Comparison of ENCODE assay signal across 24 mouse cellular contexts in the genomic region with DNA sequence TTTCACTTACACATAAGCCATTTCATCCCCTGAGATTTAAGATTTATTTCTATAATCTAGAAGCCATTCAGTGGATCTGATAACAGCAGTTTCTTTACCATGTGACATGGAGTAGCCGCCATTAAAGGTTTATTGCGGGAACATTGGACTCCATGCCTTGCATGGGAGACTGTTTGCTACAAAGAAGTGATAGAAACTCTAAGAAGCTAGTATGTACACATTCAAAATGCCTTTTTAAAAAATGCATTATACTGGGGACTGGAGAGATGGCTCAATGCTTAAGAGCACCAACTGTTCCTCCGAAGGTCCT. TPM values are rescaled to one million over a fixed set of nuclear protein-coding genes. Genes with fewer than 3 reads are reported as not detected.
"Had no signal": no experiment of that assay in that cellular context is flagged by ENCODE, and none has a peak within 500 bp of the region (broad histone marks: within the 10 kb centered on the region; RNA-seq: fewer than 3 reads in every experiment).

No protein-coding gene starts in this region.

- H3K9me3 ChIP-seq: heart, embryonic 10.5 days; heart, embryonic 12.5 days; hindbrain, embryonic 10.5 days; hindbrain, embryonic 12.5 days; limb, embryonic 10.5 days; limb, embryonic 12.5 days; liver, embryonic 13.5 days had no signal

- H3K9ac ChIP-seq: forebrain, postnatal 0 days; heart, embryonic 12.5 days; hindbrain, embryonic 12.5 days; hindbrain, embryonic 14.5 days; limb, embryonic 12.5 days; liver, embryonic 13.5 days had no signal

- H3K27ac ChIP-seq: heart, embryonic 10.5 days; hindbrain, embryonic 10.5 days; hindbrain, embryonic 12.5 days; hindbrain, embryonic 14.5 days; kidney, postnatal 0 days; layer of hippocampus, adult 2 months; left cerebral cortex, adult 2 months; limb, embryonic 10.5 days; limb, embryonic 12.5 days; liver, embryonic 13.5 days had no signal

- H3K4me1 ChIP-seq: liver, embryonic 13.5 days had no signal

- H3K4me3 ChIP-seq: heart, embryonic 10.5 days; heart, embryonic 12.5 days; hindbrain, embryonic 10.5 days; hindbrain, embryonic 12.5 days; layer of hippocampus, adult 2 months; left cerebral cortex, adult 2 months; limb, embryonic 10.5 days; limb, embryonic 12.5 days; liver, embryonic 13.5 days had no signal

- H3K27me3 ChIP-seq: heart, embryonic 12.5 days; hindbrain, embryonic 12.5 days; limb, embryonic 12.5 days had no signal

- ATAC-seq: hindbrain, embryonic 16.5 days; inflammation-experienced regulatory T-cells, adult 6 months had no signal

- H3K36me3 ChIP-seq: heart, embryonic 10.5 days; heart, embryonic 12.5 days; hindbrain, embryonic 10.5 days; hindbrain, embryonic 12.5 days; limb, embryonic 10.5 days; limb, embryonic 12.5 days; liver, embryonic 13.5 days had no signal

- H3K4me2 ChIP-seq: heart, embryonic 12.5 days; hindbrain, embryonic 12.5 days; hindbrain, embryonic 14.5 days; limb, embryonic 12.5 days; liver, embryonic 11.5 days; liver, embryonic 13.5 days had no signal

- DNase-seq: forebrain, postnatal 0 days; gastrocnemius, postnatal 25 days; heart, adult 18-20 months; heart, postnatal 10 days; heart, postnatal 4 days; kidney, adult 18-20 months; kidney, adult 8-10 months; kidney, postnatal 25 days; liver; liver, embryonic 13.5 days had no signal

RNA-seq across cellular contexts. Expression of a gene that starts 57.2 kb away (rescaled TPM):
- total RNA-seq: granulocyte monocyte progenitor cell, adult 5-6 weeks had no signal
